Mouse (Mus musculus): ENCODE measurements at regions not wholly inside any gene's neighbourhood (a gene's known extent, or its start where the extent isn't known, plus 50 kb on each side); places are given as distances from the start of the nearest gene placed in this dataset.

- no peaks in the 10 kb centered on the region for H3K9me3 ChIP-seq
- H3K27me3 ChIP-seq: 0 out of 2 replicates have a peak, but pooled peaks cover 4% of the 10 kb centered on the region
- 87% methylated on average over 5 of the region's 5 CpGs for WGBS
- no peak overlapping the region for H3K4me3 ChIP-seq (replicated peaks)
- H3K36me3 ChIP-seq: no peaks in the 10 kb centered on the region
- ATAC-seq: no peak
- H3K27ac ChIP-seq: no peak overlapping the region
- H3K9ac ChIP-seq (replicated peaks): no peak overlapping the region
- H3K4me1 ChIP-seq (replicated peaks): no peaks in the 10 kb centered on the region
- H3K4me2 ChIP-seq (replicated peaks): no peak overlapping the region
These were observed 610.9 kb upstream of the Adgrl2 start for GRCm38 (mm10) chr3:149601276-149601675.

DNA sequence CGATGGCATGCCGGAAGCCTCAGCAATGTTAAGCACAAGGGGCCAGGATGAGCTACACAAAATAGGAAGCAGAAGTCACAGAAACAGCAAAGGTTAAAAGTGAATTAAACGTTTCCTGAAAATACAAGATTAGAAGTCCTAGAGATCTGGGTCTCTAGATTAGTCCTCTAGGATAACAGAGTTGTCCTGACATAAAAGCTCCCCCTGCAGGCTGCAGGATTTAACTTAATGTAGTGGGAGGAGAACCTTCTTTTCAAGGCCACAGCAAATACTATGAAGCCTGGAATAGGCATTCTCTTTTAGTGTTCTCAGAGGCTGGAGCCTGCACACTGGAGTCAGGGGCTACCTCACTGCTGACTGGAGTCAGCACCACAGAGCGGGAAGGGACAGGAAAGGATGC lies 604.1 kb upstream of the Adgrl2 start:
- 68% methylated on average over 4 of the region's 4 CpGs for WGBS

GRCm38 (mm10) chr3:149585769-149586168 lies 595.4 kb upstream of the Adgrl2 start:
- 21% methylated on average over 2 of the region's 2 CpGs for WGBS
- H3K27me3 ChIP-seq: no peaks in the 10 kb centered on the region
- no peaks in the 10 kb centered on the region for H3K9me3 ChIP-seq
- peaks cover 13% of the 10 kb centered on the region for H3K4me1 ChIP-seq (replicated peaks)
- H3K4me3 ChIP-seq (replicated peaks): no peak overlapping the region
- H3K27ac ChIP-seq: no peak overlapping the region
- H3K36me3 ChIP-seq: no peaks in the 10 kb centered on the region
- no peak overlapping the region for H3K9ac ChIP-seq (replicated peaks)
- ATAC-seq: no peak
- no peak overlapping the region for H3K4me2 ChIP-seq (replicated peaks)

More for the DNA sequence above, 604.1 kb upstream of the Adgrl2 start:
- Histone ChIP-seq H3K4me2 (replicated peaks) (no peak overlapping the region), H3K27me3 (no peaks in the 10 kb centered on the region), H3K4me1 (replicated peaks) (no peaks in the 10 kb centered on the region), H3K4me3 (replicated peaks) (no peak overlapping the region), H3K9me3 (no peaks in the 10 kb centered on the region), H3K9ac (replicated peaks) (no peak overlapping the region), H3K36me3 (no peaks in the 10 kb centered on the region), H3K27ac (no peak overlapping the region)
- no peak for ATAC-seq

GRCm38 (mm10) chr3:149581141-149581540 lies 590.8 kb upstream of the Adgrl2 start:
- ATAC-seq: no peak
- Histone ChIP-seq H3K9ac (replicated peaks) (no peak overlapping the region), H3K4me1 (replicated peaks) (peaks cover 15% of the 10 kb centered on the region), H3K27me3 (no peaks in the 10 kb centered on the region), H3K4me3 (replicated peaks) (no peak overlapping the region), H3K9me3 (no peaks in the 10 kb centered on the region), H3K27ac (no peak overlapping the region), H3K36me3 (no peaks in the 10 kb centered on the region), H3K4me2 (replicated peaks) (no peak overlapping the region)
- 29% methylated on average over 3 of the region's 3 CpGs for WGBS

GRCm38 (mm10) chr3:149575678-149576077 lies 585.3 kb upstream of the Adgrl2 start:
- Histone ChIP-seq H3K9ac (replicated peaks) (no peak overlapping the region), H3K27ac (no peak overlapping the region), H3K4me3 (replicated peaks) (no peak overlapping the region), H3K27me3 (no peaks in the 10 kb centered on the region), H3K36me3 (no peaks in the 10 kb centered on the region), H3K9me3 (no peaks in the 10 kb centered on the region), H3K4me1 (replicated peaks) (0 out of 2 replicates have a peak, but pooled peaks cover 2% of the 10 kb centered on the region), H3K4me2 (replicated peaks) (no peak overlapping the region)
- ATAC-seq: no peak
- WGBS: 73% methylated on average over 3 of the region's 3 CpGs

- H3K9me3 ChIP-seq: no peaks in the 10 kb centered on the region
- H3K4me1 ChIP-seq (replicated peaks): no peaks in the 10 kb centered on the region
- no peaks in the 10 kb centered on the region for H3K27me3 ChIP-seq
- no peak overlapping the region for H3K27ac ChIP-seq
- no peak overlapping the region for H3K4me3 ChIP-seq (replicated peaks)
- H3K36me3 ChIP-seq: no peaks in the 10 kb centered on the region
- 92% methylated on average over 6 of the region's 6 CpGs for WGBS
- no peak overlapping the region for H3K4me2 ChIP-seq (replicated peaks)
- ATAC-seq: no peak
- no peak overlapping the region for H3K9ac ChIP-seq (replicated peaks)
These were observed 576.5 kb upstream of the Adgrl2 start for GRCm38 (mm10) chr3:149566853-149567252.

- Histone ChIP-seq H3K4me2 (replicated peaks) (no peak overlapping the region), H3K4me3 (replicated peaks) (no peak overlapping the region), H3K36me3 (no peaks in the 10 kb centered on the region), H3K9ac (replicated peaks) (no peak overlapping the region), H3K27me3 (no peaks in the 10 kb centered on the region), H3K9me3 (no peaks in the 10 kb centered on the region), H3K27ac (no peak overlapping the region), H3K4me1 (replicated peaks) (no peaks in the 10 kb centered on the region)
- no peak for ATAC-seq
- WGBS: 89% methylated on average over 9 of the region's 9 CpGs
These were observed 560.0 kb upstream of the Adgrl2 start for GRCm38 (mm10) chr3:149550231-149550951.

- no peaks in the 10 kb centered on the region for H3K9me3 ChIP-seq
- 82% methylated on average over 6 of the region's 6 CpGs for WGBS
- H3K4me1 ChIP-seq (replicated peaks): no peaks in the 10 kb centered on the region
- no peaks in the 10 kb centered on the region for H3K36me3 ChIP-seq
- ATAC-seq: no peak
- H3K27me3 ChIP-seq: peaks cover 6% of the 10 kb centered on the region; the same call in 1 of the 2 replicates
- H3K27ac ChIP-seq: no peak overlapping the region
- no peak overlapping the region for H3K4me3 ChIP-seq (replicated peaks)
- no peak overlapping the region for H3K4me2 ChIP-seq (replicated peaks)
- no peak overlapping the region for H3K9ac ChIP-seq (replicated peaks)
These were observed 556.7 kb upstream of the Adgrl2 start for GRCm38 (mm10) chr3:149547045-149547444.

- Histone ChIP-seq H3K9me3 (no peaks in the 10 kb centered on the region), H3K27ac (no peak overlapping the region), H3K4me1 (replicated peaks) (no peaks in the 10 kb centered on the region), H3K36me3 (no peaks in the 10 kb centered on the region), H3K27me3 (peaks cover 6% of the 10 kb centered on the region; the same call in 1 of the 2 replicates), H3K4me3 (replicated peaks) (no peak overlapping the region), H3K4me2 (replicated peaks) (no peak overlapping the region), H3K9ac (replicated peaks) (no peak overlapping the region)
- 78% methylated on average over 10 of the region's 10 CpGs for WGBS
- ATAC-seq: no peak
These were observed 555.9 kb upstream of the Adgrl2 start for GRCm38 (mm10) chr3:149546256-149546655.

GRCm38 (mm10) chr3:149534183-149534582 lies 543.8 kb upstream of the Adgrl2 start:
- Histone ChIP-seq H3K36me3 (no peaks in the 10 kb centered on the region), H3K27me3 (peaks cover 55% of the 10 kb centered on the region), H3K9me3 (no peaks in the 10 kb centered on the region), H3K4me1 (replicated peaks) (no peaks in the 10 kb centered on the region), H3K27ac (no peak overlapping the region), H3K4me3 (replicated peaks) (no peak overlapping the region), H3K9ac (replicated peaks) (no peak overlapping the region), H3K4me2 (replicated peaks) (no peak overlapping the region)
- 24% methylated on average over 4 of the region's 4 CpGs for WGBS
- ATAC-seq: no peak

GRCm38 (mm10) chr3:149530026-149530607 lies 539.8 kb upstream of the Adgrl2 start:
- no peaks in the 10 kb centered on the region for H3K9me3 ChIP-seq
- H3K27ac ChIP-seq: no peak overlapping the region
- no peak overlapping the region for H3K4me2 ChIP-seq (replicated peaks)
- peak; percentile 86 for ATAC-seq
- no peaks in the 10 kb centered on the region for H3K4me1 ChIP-seq (replicated peaks)
- no peak overlapping the region for H3K4me3 ChIP-seq (replicated peaks)
- no peaks in the 10 kb centered on the region for H3K36me3 ChIP-seq
- H3K27me3 ChIP-seq: peaks cover 57% of the 10 kb centered on the region
- no peak overlapping the region for H3K9ac ChIP-seq (replicated peaks)
- WGBS: 44% methylated on average over 13 of the region's 13 CpGs

GRCm38 (mm10) chr3:149526509-149526908 lies 536.2 kb upstream of the Adgrl2 start:
- Histone ChIP-seq H3K9ac (replicated peaks) (no peak overlapping the region), H3K27me3 (peaks cover 61% of the 10 kb centered on the region), H3K4me3 (replicated peaks) (no peak overlapping the region), H3K9me3 (no peaks in the 10 kb centered on the region), H3K36me3 (no peaks in the 10 kb centered on the region), H3K4me1 (replicated peaks) (no peaks in the 10 kb centered on the region), H3K4me2 (replicated peaks) (no peak overlapping the region), H3K27ac (no peak overlapping the region)
- WGBS: 98% methylated on average over 3 of the region's 3 CpGs
- ATAC-seq: no peak

All from midbrain, embryonic 13.5 days (tissue).